Mouse (Mus musculus) lung, embryonic 16.5 days (tissue): ENCODE measurements around the gene Tdgf1. TPM values are rescaled to one million over a fixed set of nuclear protein-coding genes. Genes with fewer than 3 reads are reported as not detected.
A peak's percentile ranks its signal among the peaks of the same experiment; 100 is the strongest.

Experiments
- ATAC-seq: fragments of 200-750 bp; cut with Nextera tagmentation; 2 replicates; pipeline ENCODE4 v1.8.0; 2017; ENCODE audit warnings: low read depth, mild to moderate bottlenecking, moderate library complexity
- H3K27ac ChIP-seq: fragments of 300-500 bp; sonication (generic); 2 replicates; pipeline ENCODE4 v1.5.1; 2014; ENCODE audit warnings: mild to moderate bottlenecking, control low read depth, low read length
- H3K27me3 ChIP-seq: fragments of 300-500 bp; sonication (generic); 2 replicates; pipeline ENCODE4 v1.6.1; 2014; ENCODE audit warnings: low read depth, low read length, mixed read lengths; ENCODE audit not compliant: control insufficient read depth, insufficient read depth
- H3K36me3 ChIP-seq: fragments of 300-500 bp; sonication (generic); 2 replicates; pipeline ENCODE4 v1.6.1; 2014; ENCODE audit warnings: low read length; ENCODE audit not compliant: control insufficient read depth, insufficient read depth
- H3K4me1 ChIP-seq: fragments of 300-500 bp; sonication (generic); replicated peaks from 2 replicates; pipeline ENCODE4 v1.6.1; 2014; ENCODE audit warnings: low read length, mixed read lengths; ENCODE audit not compliant: control insufficient read depth, insufficient read depth
- H3K4me2 ChIP-seq: fragments of 300-500 bp; sonication (generic); 2 replicates; pipeline ENCODE4 v1.6.1; 2014; ENCODE audit warnings: low read depth, low read length, control low read depth
- H3K4me3 ChIP-seq: fragments of 300-500 bp; sonication (generic); 2 replicates; pipeline ENCODE4 v1.5.1; 2014; ENCODE audit warnings: mild to moderate bottlenecking, low read length, control low read depth
- H3K9ac ChIP-seq: fragments of 300-500 bp; sonication (generic); 2 replicates; pipeline ENCODE4 v1.6.1; 2014; ENCODE audit warnings: low read length, control low read depth
- H3K9me3 ChIP-seq: fragments of 300-500 bp; sonication (generic); 2 replicates; pipeline ENCODE4 v1.6.1; 2016; ENCODE audit warnings: low read length; ENCODE audit not compliant: control insufficient read depth
- WGBS: fragments of 180-500 bp; shearing (Covaris S2); extraction: QIAGEN DNeasy Blood & Tissue Kit; methylation state at CpG from one replicate; pipeline ENCODE4 v1.1.7; 2014; 5-methylcytosine and 5-hydroxymethylcytosine counted together
- polyA plus RNA-seq: library from polyadenylated mRNA; unstranded; fragments of >200 nt; fragmentation: Nextera tagmentation; extraction: Ambion mirVana; gene quantifications from 2 replicates; pipeline ENCODE4 v1.2.1, GENCODE M21; 2015

Gene Tdgf1
- polyA plus RNA-seq, 1 experiment from 2014 or later: not detected

DNA sequence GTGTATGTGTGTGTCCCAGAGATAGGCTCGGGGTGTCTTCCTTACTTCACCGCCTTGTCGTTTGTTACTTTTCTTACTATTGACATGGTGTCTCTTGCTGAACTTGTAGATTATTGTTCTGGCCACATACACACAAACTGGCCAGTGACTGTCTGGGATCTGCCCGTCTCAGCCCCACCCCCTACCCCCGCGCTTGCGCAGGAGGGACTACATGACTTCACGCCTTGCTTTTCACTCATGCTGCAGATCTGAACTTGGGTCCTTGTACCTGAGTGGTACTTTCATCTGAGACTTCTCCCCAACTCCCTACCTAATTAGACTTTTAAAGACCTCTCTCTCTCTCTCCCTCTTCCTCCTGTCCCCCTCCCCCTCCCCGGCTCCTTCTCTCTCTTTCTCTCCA, 38.1 kb upstream of the Tdgf1 start:
- Histone ChIP-seq H3K4me1 (no peaks in the 10 kb centered on the region), H3K9me3 (no peaks in the 10 kb centered on the region), H3K27ac (no peak overlapping the region), H3K4me3 (no peak overlapping the region), H3K4me2 (no peak overlapping the region), H3K9ac (no peak overlapping the region), H3K36me3 (no peaks in the 10 kb centered on the region), H3K27me3 (no peaks in the 10 kb centered on the region)
- WGBS: 89% methylated on average over 9 of the region's 9 CpGs
- no peak for ATAC-seq

DNA sequence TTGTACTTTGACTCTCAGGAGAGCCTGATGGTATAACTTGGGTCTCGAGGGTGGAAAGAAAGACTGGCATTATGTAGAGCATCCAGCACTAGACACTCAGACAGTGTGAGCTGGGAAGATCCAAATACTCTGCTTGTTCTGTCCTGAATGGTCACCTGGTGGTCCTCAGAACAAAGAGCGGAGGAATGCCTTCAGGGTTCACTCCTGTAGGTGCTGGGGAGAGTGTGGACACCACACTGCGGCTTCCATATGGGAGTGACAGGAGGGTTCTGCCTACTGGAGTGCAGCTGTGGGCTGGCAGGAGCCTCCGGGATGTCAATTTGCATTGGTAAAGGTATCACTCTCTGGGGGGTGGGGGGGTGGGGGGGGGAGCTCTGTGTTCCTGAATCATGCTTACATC, 36.4 kb upstream of the Tdgf1 start:
- no peaks in the 10 kb centered on the region for H3K4me1 ChIP-seq
- no peaks in the 10 kb centered on the region for H3K36me3 ChIP-seq
- no peak overlapping the region for H3K27ac ChIP-seq
- no peak overlapping the region for H3K4me3 ChIP-seq
- no peak overlapping the region for H3K9ac ChIP-seq
- no peak overlapping the region for H3K4me2 ChIP-seq
- ATAC-seq: no peak
- WGBS: 58% methylated on average over 4 of the region's 4 CpGs
- no peaks in the 10 kb centered on the region for H3K9me3 ChIP-seq
- no peaks in the 10 kb centered on the region for H3K27me3 ChIP-seq

DNA sequence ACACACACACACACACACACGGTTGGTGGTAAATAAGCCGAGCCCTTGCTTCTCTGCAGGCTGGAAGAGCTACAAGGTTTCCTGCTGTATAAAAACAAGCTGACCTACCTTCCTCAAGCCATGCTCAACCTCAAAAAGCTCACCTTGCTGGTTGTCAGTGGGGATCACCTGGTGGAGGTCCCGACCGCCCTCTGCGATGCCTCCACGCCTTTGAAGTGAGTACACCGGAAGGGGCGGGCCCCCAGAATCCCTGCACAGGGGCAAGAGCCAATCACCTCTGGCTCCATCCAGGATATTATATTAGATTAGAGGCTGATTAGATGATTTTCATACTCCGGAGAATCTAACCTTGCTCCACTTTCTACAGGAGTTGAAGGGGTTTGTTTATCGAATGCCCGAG, 33.5 kb upstream of the Tdgf1 start:
- no peaks in the 10 kb centered on the region for H3K4me1 ChIP-seq
- no peak overlapping the region for H3K9ac ChIP-seq
- H3K4me2 ChIP-seq: no peak overlapping the region
- H3K9me3 ChIP-seq: no peaks in the 10 kb centered on the region
- WGBS: 89% methylated on average over 11 of the region's 11 CpGs
- ATAC-seq: no peak
- H3K36me3 ChIP-seq: no peaks in the 10 kb centered on the region
- H3K27ac ChIP-seq: no peak overlapping the region
- no peaks in the 10 kb centered on the region for H3K27me3 ChIP-seq
- no peak overlapping the region for H3K4me3 ChIP-seq

DNA sequence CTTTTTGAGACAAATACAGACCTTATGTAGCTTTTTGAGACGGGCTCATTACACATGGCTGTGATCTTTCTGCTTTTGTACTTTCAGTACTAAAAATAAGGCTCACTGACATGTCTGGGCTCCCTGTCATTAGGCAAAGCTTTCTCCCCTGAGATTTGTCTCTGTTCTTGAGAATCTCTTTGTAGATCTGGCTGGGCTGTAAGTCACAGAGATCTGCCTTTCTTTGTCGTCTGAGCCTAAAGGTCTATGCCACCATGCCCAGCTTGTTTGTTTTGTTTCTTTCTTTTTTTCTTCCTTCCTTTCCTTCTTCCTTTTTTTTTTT, 19.9 kb upstream of the Tdgf1 start:
- H3K4me1 ChIP-seq: no peaks in the 10 kb centered on the region
- no peak overlapping the region for H3K4me3 ChIP-seq
- no peak overlapping the region for H3K4me2 ChIP-seq
- no peak overlapping the region for H3K9ac ChIP-seq
- WGBS: 65% methylated on average over 2 of the region's 2 CpGs
- H3K36me3 ChIP-seq: no peaks in the 10 kb centered on the region
- H3K27me3 ChIP-seq: no peaks in the 10 kb centered on the region
- H3K9me3 ChIP-seq: no peaks in the 10 kb centered on the region
- H3K27ac ChIP-seq: no peak overlapping the region
- ATAC-seq: no peak

DNA sequence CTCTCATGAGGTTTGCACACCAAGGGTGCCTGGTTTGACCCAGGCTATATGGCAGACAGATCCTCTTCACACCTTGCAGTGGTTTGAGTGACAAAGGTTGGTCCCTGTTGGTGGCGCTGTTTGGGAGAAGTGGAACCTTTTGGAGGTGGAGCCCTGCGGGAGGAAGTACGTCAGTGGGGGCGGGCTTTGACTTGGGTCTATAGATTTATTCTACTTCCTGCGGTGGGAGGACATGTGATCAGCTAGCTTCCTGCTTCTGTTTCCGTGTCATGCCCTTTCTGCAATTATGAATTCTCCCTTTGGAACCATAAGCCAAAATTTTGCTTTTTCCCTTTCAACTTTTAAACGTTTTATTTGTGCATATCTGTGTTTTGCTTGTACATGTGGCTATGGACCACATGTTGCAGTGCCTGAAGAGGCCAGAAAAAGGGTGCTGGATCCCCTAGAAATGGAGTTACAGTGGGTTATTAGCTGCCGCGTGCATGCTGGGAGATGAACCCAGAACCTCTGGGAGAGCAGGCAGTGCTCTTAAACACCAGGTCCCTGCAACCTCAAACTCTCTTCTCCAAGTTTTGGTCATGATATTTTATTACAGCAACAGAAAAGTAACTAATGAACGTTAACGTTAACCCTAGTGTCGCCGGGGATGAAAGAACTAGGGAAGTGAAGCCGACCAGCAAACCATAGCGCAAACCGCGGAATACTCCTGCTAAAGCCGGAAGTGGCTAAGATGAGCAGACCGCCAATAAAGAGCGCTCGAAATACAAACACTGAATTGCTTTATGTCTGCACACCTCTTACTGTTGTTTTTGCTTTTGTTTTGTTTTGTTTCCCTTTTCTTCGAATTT, 19.3 kb upstream of the Tdgf1 start:
- no peaks in the 10 kb centered on the region for H3K27me3 ChIP-seq
- WGBS: 85% methylated on average over 22 of the region's 22 CpGs
- no peak overlapping the region for H3K27ac ChIP-seq
- no peak overlapping the region for H3K9ac ChIP-seq
- H3K4me1 ChIP-seq: no peaks in the 10 kb centered on the region
- ATAC-seq: no peak
- no peak overlapping the region for H3K4me3 ChIP-seq
- no peaks in the 10 kb centered on the region for H3K9me3 ChIP-seq
- no peak overlapping the region for H3K4me2 ChIP-seq
- no peaks in the 10 kb centered on the region for H3K36me3 ChIP-seq

DNA sequence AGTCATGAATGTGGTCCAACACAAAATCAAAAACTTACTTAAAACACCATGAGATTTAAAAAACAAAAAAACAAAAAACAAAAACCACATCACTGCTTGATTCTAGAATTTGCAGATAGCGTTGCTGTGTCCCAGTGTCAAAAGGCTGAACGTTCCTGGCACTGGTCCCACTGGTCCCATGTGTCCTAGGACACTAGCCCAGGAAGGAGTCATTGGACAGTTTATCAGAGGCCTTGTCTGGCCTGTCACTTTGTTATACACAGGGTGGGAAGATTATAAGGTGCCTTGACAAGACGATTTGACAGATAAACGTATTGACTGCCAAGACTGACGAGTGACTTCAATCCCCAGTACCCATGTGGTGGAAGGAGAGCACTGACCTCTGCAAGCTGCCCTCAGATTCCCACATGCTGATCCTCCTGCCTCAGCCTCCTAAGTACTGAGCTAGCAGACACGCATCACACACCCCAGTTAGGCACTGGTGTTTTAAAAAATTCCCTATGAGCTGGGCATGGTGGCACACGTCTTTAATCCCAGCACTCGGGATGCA, 17.7 kb upstream of the Tdgf1 start:
- no peak for ATAC-seq
- Histone ChIP-seq H3K27me3 (no peaks in the 10 kb centered on the region), H3K27ac (no peak overlapping the region), H3K36me3 (no peaks in the 10 kb centered on the region), H3K4me3 (no peak overlapping the region), H3K4me1 (no peaks in the 10 kb centered on the region), H3K9me3 (no peaks in the 10 kb centered on the region), H3K4me2 (no peak overlapping the region), H3K9ac (no peak overlapping the region)
- WGBS: 71% methylated on average over 8 of the region's 8 CpGs

DNA sequence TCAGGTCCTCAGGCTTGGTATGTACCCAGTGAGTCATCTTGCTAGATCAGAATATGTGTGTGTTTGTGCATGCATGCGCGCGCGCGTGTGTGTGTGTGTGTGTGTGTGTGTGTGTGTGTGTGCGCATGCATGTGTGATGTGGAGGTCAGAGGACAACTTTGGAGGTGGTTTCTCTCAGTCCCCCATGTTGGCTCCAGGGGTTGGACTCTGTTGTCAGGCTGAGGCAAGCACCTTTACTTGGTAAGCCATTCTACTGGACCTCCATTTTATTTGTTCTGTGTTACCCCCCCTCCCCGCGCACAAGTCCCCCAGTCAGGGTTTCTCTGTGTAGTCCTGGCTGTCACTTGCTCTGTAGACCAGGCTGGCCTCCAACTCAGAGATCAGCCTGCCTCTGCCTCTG, 15.4 kb upstream of the Tdgf1 start:
- H3K4me3 ChIP-seq: no peak overlapping the region
- H3K9ac ChIP-seq: no peak overlapping the region
- WGBS: over 99% methylated on average over 8 of the region's 8 CpGs
- H3K27ac ChIP-seq: no peak overlapping the region
- H3K9me3 ChIP-seq: no peaks in the 10 kb centered on the region
- H3K4me2 ChIP-seq: no peak overlapping the region
- H3K27me3 ChIP-seq: no peaks in the 10 kb centered on the region
- no peaks in the 10 kb centered on the region for H3K4me1 ChIP-seq
- H3K36me3 ChIP-seq: no peaks in the 10 kb centered on the region
- ATAC-seq: no peak

DNA sequence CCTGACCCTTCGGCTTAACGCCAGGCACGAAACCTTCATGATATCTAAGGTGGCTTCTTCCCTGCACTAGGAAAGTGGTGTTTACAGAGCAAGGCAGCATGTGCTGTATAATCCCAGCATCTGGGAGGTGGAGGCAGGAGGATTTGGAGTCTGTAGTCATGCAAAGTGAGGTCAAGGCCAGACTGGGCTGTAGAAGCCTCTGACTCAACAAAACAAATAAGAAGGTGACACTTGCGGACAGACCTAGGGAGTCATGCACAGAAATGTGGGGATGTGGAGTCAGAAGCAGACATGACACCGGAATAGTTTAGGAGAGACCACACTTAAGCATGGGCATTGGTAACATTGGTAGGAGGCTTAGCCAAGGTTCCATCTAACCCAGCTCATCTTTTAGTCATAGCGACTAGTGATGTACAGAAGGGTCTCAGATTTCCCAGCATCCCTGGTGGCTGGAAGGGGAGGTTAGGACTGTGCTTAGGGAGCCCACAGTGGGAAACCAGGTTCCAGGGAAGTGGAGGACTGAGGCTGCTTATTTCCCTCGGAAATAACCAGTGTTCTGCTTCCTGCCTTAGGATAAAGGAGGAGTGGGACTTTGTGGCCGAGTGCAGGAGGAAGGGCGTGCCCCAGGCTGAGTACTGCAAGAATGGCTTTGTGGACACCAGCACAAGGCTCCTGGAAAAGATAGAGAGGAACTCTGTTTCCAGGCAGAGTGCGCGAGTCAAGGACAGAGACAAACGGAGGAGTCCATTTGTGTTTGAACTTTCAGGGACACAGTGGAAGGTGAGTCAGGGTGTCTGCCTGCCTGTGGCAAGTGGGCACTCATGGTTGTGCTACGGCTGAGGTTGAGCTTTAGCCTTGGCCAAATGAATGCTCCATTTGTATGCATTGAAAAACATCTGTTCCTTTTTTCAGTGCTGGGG, 14.5 kb upstream of the Tdgf1 start:
- Histone ChIP-seq H3K4me2 (no peak overlapping the region), H3K9ac (no peak overlapping the region), H3K36me3 (no peaks in the 10 kb centered on the region), H3K27ac (no peak overlapping the region), H3K9me3 (no peaks in the 10 kb centered on the region), H3K4me3 (no peak overlapping the region), H3K27me3 (no peaks in the 10 kb centered on the region; the same call in 1 of the 2 replicates), H3K4me1 (no peaks in the 10 kb centered on the region)
- ATAC-seq: peak; percentile 28; the same call in 1 of the 2 replicates
- WGBS: 76% methylated on average over 13 of the region's 13 CpGs

DNA sequence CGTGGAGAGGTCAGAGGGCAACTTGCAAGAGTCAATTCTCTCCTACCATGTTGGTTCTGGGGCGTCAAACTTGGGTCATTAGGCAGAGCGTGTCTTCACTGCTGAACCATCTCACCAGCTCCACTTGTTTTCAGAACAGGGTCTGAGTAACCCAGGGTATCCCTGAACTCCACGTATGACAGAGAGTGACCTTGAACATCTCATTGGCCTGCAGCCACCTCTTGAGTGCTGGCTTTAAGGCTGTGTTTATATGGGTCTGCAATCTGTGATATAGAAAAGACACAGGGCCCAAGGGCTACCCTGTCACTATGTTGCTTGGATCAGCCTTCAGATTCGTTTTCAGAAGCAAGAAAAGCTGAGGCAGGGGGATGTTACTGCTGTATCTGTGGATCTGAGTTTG, 13.7 kb upstream of the Tdgf1 start:
- no peak overlapping the region for H3K27ac ChIP-seq
- WGBS: 70% methylated on average over 5 of the region's 5 CpGs
- peaks cover 6% of the 10 kb centered on the region for H3K27me3 ChIP-seq
- no peak overlapping the region for H3K4me2 ChIP-seq
- H3K36me3 ChIP-seq: no peaks in the 10 kb centered on the region
- ATAC-seq: no peak
- H3K9ac ChIP-seq: no peak overlapping the region
- H3K9me3 ChIP-seq: no peaks in the 10 kb centered on the region
- H3K4me1 ChIP-seq: no peaks in the 10 kb centered on the region
- no peak overlapping the region for H3K4me3 ChIP-seq
